Mouse (Mus musculus) bone marrow, adult 2 months (tissue): ENCODE measurements around the gene 2210016F16Rik.
"Not testable (repeated sequence)": the region's sequence is repeated elsewhere in the genome, so short reads cannot be mapped to it uniquely, and the experiment has no call there.

ENCODE experiments used
- CTCF ChIP-seq: fragments of 200-500 bp; IDR thresholded peaks from 2 replicates; pipeline ENCODE4 v1.5.1; 2011; ENCODE audit warnings: low read length, control low read depth; ENCODE audit not compliant: control insufficient read depth, insufficient read depth
- POLR2A ChIP-seq: fragments of 200-500 bp; IDR thresholded peaks from 2 replicates; pipeline ENCODE4 v1.6.1; 2011; ENCODE audit warnings: low read depth, mild to moderate bottlenecking, control low read depth, low read length, borderline replicate concordance; ENCODE audit not compliant: control insufficient read depth

GRCm38 (mm10) chr13:58365179-58365578 lies 19.8 kb downstream of the 2210016F16Rik start:
- not testable (repeated sequence) for TF ChIP-seq POLR2A, CTCF
